Mouse (Mus musculus): Measurements from ENCODE around the gene Arhgap19. TPM values are rescaled to one million over a fixed set of nuclear protein-coding genes. Genes with fewer than 3 reads are reported as not detected.

The Arhgap19 gene
- polyA plus RNA-seq, 1 experiment from 2014 or later, result 40.9 TPM

- H3K4me2 ChIP-seq, result no peak overlapping the region
- DNase-seq (peak; percentile 4), ATAC-seq (ENCODE audit: insufficient read depth) (no peak; the same call in 1 of the 2 replicates)
- no peak overlapping the region for H3K4me3 ChIP-seq (ENCODE audit: low read depth, low read length)
- no peak for TF ChIP-seq CTCF (IDR thresholded peaks at IDR 0.05; ENCODE audit: low read depth)
- H3K27ac ChIP-seq (ENCODE audit: low read depth), result no peak overlapping the region
- peaks cover 9% of the 10 kb centered on the region for H3K4me1 ChIP-seq (ENCODE audit: insufficient read depth)
- 40% methylated on average over 15 of the region's 15 CpGs for WGBS
- H3K27me3 ChIP-seq (ENCODE audit: insufficient read depth, low read length), result peaks cover 37% of the 10 kb centered on the region
- H3K9ac ChIP-seq, result no peak overlapping the region
- no peaks in the 10 kb centered on the region for H3K9me3 ChIP-seq (ENCODE audit: low read depth, low read length)
- no peaks in the 10 kb centered on the region for H3K36me3 ChIP-seq (ENCODE audit: insufficient read depth)
Measured at GRCm38 (mm10) chr19:41745941-41746557, 55.8 kb downstream of the Arhgap19 start.

- H3K27ac ChIP-seq (ENCODE audit: low read depth), result no peak within 1 kb of the TSS
- H3K27me3 ChIP-seq (ENCODE audit: insufficient read depth, low read length), result peaks cover 52% of the 10 kb centered on the region
- ATAC-seq (ENCODE audit: insufficient read depth), result peak; percentile 46; the same call in 1 of the 2 replicates
- peak within 1 kb of the TSS; percentile 39 for H3K4me3 ChIP-seq (ENCODE audit: low read depth, low read length)
- no peaks in the 10 kb centered on the region for H3K9me3 ChIP-seq (ENCODE audit: low read depth, low read length)
- H3K9ac ChIP-seq, result no peak within 1 kb of the TSS
- H3K36me3 ChIP-seq (ENCODE audit: insufficient read depth), result no peaks in the 10 kb centered on the region
- under 1% methylated on average over 40 of the region's 44 CpGs for WGBS
- peak within 1 kb of the TSS; percentile 74 for H3K4me2 ChIP-seq
- peaks cover 11% of the 10 kb centered on the region for H3K4me1 ChIP-seq (ENCODE audit: insufficient read depth)
- TF ChIP-seq CTCF (IDR thresholded peaks at IDR 0.05; ENCODE audit: low read depth), result no peak
- peak; percentile 42 for DNase-seq
Measured at GRCm38 (mm10) chr19:41743396-41743795, 58.5 kb downstream of the Arhgap19 start, which contains the start of gene Slit1. Gene Slit1, minus strand, starts transcription at chr19:41743665.

- Histone ChIP-seq H3K27me3 (ENCODE audit: insufficient read depth, low read length) (peaks cover 64% of the 10 kb centered on the region), H3K36me3 (ENCODE audit: insufficient read depth) (no peaks in the 10 kb centered on the region), H3K4me1 (ENCODE audit: insufficient read depth) (peaks cover 12% of the 10 kb centered on the region; the same call in 1 of the 2 replicates), H3K27ac (ENCODE audit: low read depth) (no peak overlapping the region), H3K4me3 (ENCODE audit: low read depth, low read length) (no peak overlapping the region), H3K4me2 (no peak overlapping the region), H3K9ac (no peak overlapping the region), H3K9me3 (ENCODE audit: low read depth, low read length) (no peaks in the 10 kb centered on the region)
- peak; percentile 74 for DNase-seq
- peak; percentile 42; the same call in 1 of the 2 replicates for ATAC-seq (ENCODE audit: insufficient read depth)
- no peak for TF ChIP-seq CTCF (IDR thresholded peaks at IDR 0.05; ENCODE audit: low read depth)
- whole genome bisulfite sequencing, result 9% methylated on average over 4 of the region's 4 CpGs
Measured at GRCm38 (mm10) chr19:41738896-41739295, 63.0 kb downstream of the Arhgap19 start.

- Histone ChIP-seq H3K36me3 (ENCODE audit: insufficient read depth) (no peaks in the 10 kb centered on the region), H3K4me3 (ENCODE audit: low read depth, low read length) (no peak overlapping the region), H3K27me3 (ENCODE audit: insufficient read depth, low read length) (peaks cover 59% of the 10 kb centered on the region), H3K9ac (no peak overlapping the region), H3K4me1 (ENCODE audit: insufficient read depth) (peaks cover 12% of the 10 kb centered on the region; the same call in 1 of the 2 replicates), H3K9me3 (ENCODE audit: low read depth, low read length) (no peaks in the 10 kb centered on the region), H3K4me2 (peak overlapping the region; percentile 32), H3K27ac (ENCODE audit: low read depth) (no peak overlapping the region)
- DNase-seq (no peak), ATAC-seq (ENCODE audit: insufficient read depth) (peak; percentile 5; the same call in 1 of the 2 replicates)
- no peak for TF ChIP-seq CTCF (IDR thresholded peaks at IDR 0.05; ENCODE audit: low read depth)
- WGBS, result 9% methylated on average over 14 of the region's 14 CpGs
Measured at GRCm38 (mm10) chr19:41738429-41738805, 63.4 kb downstream of the Arhgap19 start.

GRCm38 (mm10) chr19:41737657-41738428, 64.0 kb downstream of the Arhgap19 start:
- 4% methylated on average over 18 of the region's 18 CpGs for WGBS
- DNase-seq (peak; percentile 25), ATAC-seq (ENCODE audit: insufficient read depth) (no peak)

GRCm38 (mm10) chr19:41734685-41735084, 67.2 kb downstream of the Arhgap19 start:
- Histone ChIP-seq H3K4me2 (no peak overlapping the region), H3K4me1 (ENCODE audit: insufficient read depth) (peaks cover 7% of the 10 kb centered on the region; the same call in 1 of the 2 replicates), H3K9me3 (ENCODE audit: low read depth, low read length) (no peaks in the 10 kb centered on the region), H3K9ac (no peak overlapping the region), H3K4me3 (ENCODE audit: low read depth, low read length) (no peak overlapping the region), H3K27me3 (ENCODE audit: insufficient read depth, low read length) (peaks cover 33% of the 10 kb centered on the region), H3K27ac (ENCODE audit: low read depth) (no peak overlapping the region), H3K36me3 (ENCODE audit: insufficient read depth) (no peaks in the 10 kb centered on the region)
- ATAC-seq (ENCODE audit: insufficient read depth), result peak; percentile 49; the same call in 1 of the 2 replicates
- no peak for TF ChIP-seq CTCF (IDR thresholded peaks at IDR 0.05; ENCODE audit: low read depth)
- DNase-seq, result peak; percentile 51
- 10% methylated on average over 10 of the region's 10 CpGs for WGBS

More at GRCm38 (mm10) chr19:41737657-41738428, 64.0 kb downstream of the Arhgap19 start:
- H3K27ac ChIP-seq (ENCODE audit: low read depth), result no peak overlapping the region
- TF ChIP-seq CTCF (IDR thresholded peaks at IDR 0.05; ENCODE audit: low read depth), result no peak
- peaks cover 7% of the 10 kb centered on the region; the same call in 1 of the 2 replicates for H3K4me1 ChIP-seq (ENCODE audit: insufficient read depth)
- peak overlapping the region; percentile 32 for H3K4me2 ChIP-seq
- H3K27me3 ChIP-seq (ENCODE audit: insufficient read depth, low read length), result peaks cover 54% of the 10 kb centered on the region
- no peak overlapping the region for H3K9ac ChIP-seq
- H3K9me3 ChIP-seq (ENCODE audit: low read depth, low read length), result no peaks in the 10 kb centered on the region
- no peak overlapping the region for H3K4me3 ChIP-seq (ENCODE audit: low read depth, low read length)
- H3K36me3 ChIP-seq (ENCODE audit: insufficient read depth), result no peaks in the 10 kb centered on the region

- Histone ChIP-seq H3K27ac (ENCODE audit: low read depth) (no peak overlapping the region), H3K9me3 (ENCODE audit: low read depth, low read length) (no peaks in the 10 kb centered on the region), H3K4me3 (ENCODE audit: low read depth, low read length) (no peak overlapping the region), H3K4me2 (no peak overlapping the region), H3K9ac (no peak overlapping the region), H3K27me3 (ENCODE audit: insufficient read depth, low read length) (no peaks in the 10 kb centered on the region), H3K36me3 (ENCODE audit: insufficient read depth) (no peaks in the 10 kb centered on the region), H3K4me1 (ENCODE audit: insufficient read depth) (no peaks in the 10 kb centered on the region)
- no peak for TF ChIP-seq CTCF (IDR thresholded peaks at IDR 0.05; ENCODE audit: low read depth)
- ATAC-seq (ENCODE audit: insufficient read depth) (no peak), DNase-seq (no peak)
- 57% methylated on average over 2 of the region's 2 CpGs for WGBS
Measured at GRCm38 (mm10) chr19:41725491-41725890, 76.4 kb downstream of the Arhgap19 start.

Data from lung, embryonic 14.5 days (tissue).